In the genomic region with DNA sequence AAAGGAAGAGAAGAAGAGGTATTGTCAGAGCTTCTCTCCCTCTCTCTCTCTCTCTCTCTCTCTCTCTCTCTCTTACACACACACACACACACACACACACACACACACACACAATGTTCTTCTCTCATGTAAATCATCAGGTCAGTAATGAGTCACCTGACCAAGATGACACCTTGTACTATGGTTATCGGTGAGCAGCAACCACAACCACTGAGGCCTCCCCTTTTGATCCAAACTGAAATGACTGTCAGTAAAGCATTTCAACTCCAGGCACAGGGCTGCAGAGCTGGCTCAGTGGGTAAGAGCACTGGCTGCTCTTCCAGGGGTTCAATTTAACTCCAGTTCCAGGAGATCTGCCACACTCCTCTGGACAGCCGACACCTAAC, we compare ENCODE assay signal across 29 mouse cellular contexts. TPM values are rescaled to one million over a fixed set of nuclear protein-coding genes. Genes with fewer than 3 reads are reported as not detected.
DNase-seq lines count a peak whose midpoint lies in the region; ATAC-seq and TF ChIP-seq lines count a peak whose summit lies in the region.
"Had no signal": no experiment of that assay in that cellular context is flagged by ENCODE, and none has a peak within 500 bp of the region (broad histone marks: within the 10 kb centered on the region; RNA-seq: fewer than 3 reads in every experiment).

No protein-coding gene starts in this region.

- H3K9me3 ChIP-seq in CH12.LX (replicated peaks; ENCODE audit: low read length) (no peaks in the 10 kb centered on the region), MEL (replicated peaks; ENCODE audit: insufficient read depth, low read length) (no peaks in the 10 kb centered on the region)
- H3K9me3 ChIP-seq in liver, embryonic 12.5 days (replicated peaks): no peaks in the 10 kb centered on the region
- H3K9me3 ChIP-seq in liver, embryonic 15.5 days (replicated peaks): no peaks in the 10 kb centered on the region
- no peaks in the 10 kb centered on the region for H3K9me3 ChIP-seq in neural tube, embryonic 15.5 days (replicated peaks)
- H3K9me3 ChIP-seq in midbrain, embryonic 16.5 days (replicated peaks; ENCODE audit: control insufficient read depth, low read length, poor library complexity, severe bottlenecking): no peaks in the 10 kb centered on the region
- 0 out of 2 replicates have a peak, but pooled peaks cover 5% of the 10 kb centered on the region for H3K9me3 ChIP-seq in hindbrain, embryonic 10.5 days
- H3K9me3 ChIP-seq: embryonic facial prominence, embryonic 10.5 days; embryonic facial prominence, embryonic 13.5 days; heart, embryonic 12.5 days; heart, embryonic 15.5 days had no signal

- TF ChIP-seq RAD21 in CH12.LX (IDR thresholded peaks at IDR 0.05; ENCODE audit: low read depth, low read length) (no peak), MEL (IDR thresholded peaks at IDR 0.05; ENCODE audit: low read depth, low read length) (no peak)

- H3K79me2 ChIP-seq in CH12.LX (replicated peaks; ENCODE audit: control insufficient read depth, extremely low read depth, insufficient read depth, poor library complexity, severe bottlenecking): no peaks in the 10 kb centered on the region
- H3K79me2 ChIP-seq in MEL (ENCODE audit: control insufficient read depth, insufficient read depth, low read length, poor library complexity): peaks cover 79% of the 10 kb centered on the region

- 66% methylated on average over 2 of the region's 2 CpGs for WGBS in liver, embryonic 12.5 days (ENCODE audit: insufficient replicate concordance)
- 53% methylated on average over 2 of the region's 2 CpGs for WGBS in liver, embryonic 15.5 days (ENCODE audit: insufficient replicate concordance)
- WGBS in neural tube, embryonic 15.5 days: 93% methylated on average over 2 of the region's 2 CpGs
- 94% methylated on average over 2 of the region's 2 CpGs for WGBS in midbrain, embryonic 16.5 days
- 98% methylated on average over 2 of the region's 2 CpGs for WGBS in hindbrain, embryonic 10.5 days

- H3K4me1 ChIP-seq in CH12.LX (ENCODE audit: control insufficient read depth in 1 of 2, insufficient read depth in 2 of 2): peaks cover 3 to 8% of the 10 kb centered on the region in 2 experiments
- peaks cover 14 to 32% of the 10 kb centered on the region in 2 experiments for H3K4me1 ChIP-seq in MEL (ENCODE audit: control insufficient read depth in 1 of 2, insufficient read depth in 2 of 2, low read length in 2 of 2)
- peaks cover 63% of the 10 kb centered on the region for H3K4me1 ChIP-seq in liver, embryonic 12.5 days
- peaks cover 62% of the 10 kb centered on the region for H3K4me1 ChIP-seq in liver, embryonic 15.5 days (replicated peaks)
- peaks cover 5% of the 10 kb centered on the region for H3K4me1 ChIP-seq in neural tube, embryonic 15.5 days
- peaks cover 3% of the 10 kb centered on the region; the same call in 1 of the 2 replicates for H3K4me1 ChIP-seq in midbrain, embryonic 16.5 days (ENCODE audit: control insufficient read depth, insufficient read depth, low read length)
- H3K4me1 ChIP-seq in hindbrain, embryonic 10.5 days (replicated peaks): peaks cover 6% of the 10 kb centered on the region; the same call in 1 of the 2 replicates

- TF ChIP-seq POLR2A in CH12.LX (IDR thresholded peaks at IDR 0.05; ENCODE audit: low read depth, low read length) (no peak), MEL (IDR thresholded peaks at IDR 0.05; ENCODE audit: control insufficient read depth in 1 of 2, insufficient read depth in 1 of 2, low read depth in 1 of 2, low read length in 2 of 2, poor library complexity in 1 of 2) (no peak)

- no peak for TF ChIP-seq EP300 in CH12.LX (IDR thresholded peaks at IDR 0.05; ENCODE audit: low read length)
- TF ChIP-seq EP300 in MEL (IDR thresholded peaks at IDR 0.05; ENCODE audit: low read depth in 1 of 2, low read length in 2 of 2): peak in 1 of 2 experiments; percentile 28; a peak in 2 of 4 replicates

- no peak overlapping the region for H3K9ac ChIP-seq in CH12.LX (ENCODE audit: insufficient read depth, low read depth)
- H3K9ac ChIP-seq in MEL (ENCODE audit: control insufficient read depth, low read depth, low read length, poor library complexity, severe bottlenecking): peak overlapping the region; percentile 53
- H3K9ac ChIP-seq in liver, embryonic 12.5 days: peak overlapping the region; percentile 53
- H3K9ac ChIP-seq in liver, embryonic 15.5 days: 0 out of 2 replicates have a peak overlapping the region, but pooled peaks have one; percentile 6
- no peak overlapping the region for H3K9ac ChIP-seq in neural tube, embryonic 15.5 days (replicated peaks)
- H3K9ac ChIP-seq in midbrain, embryonic 16.5 days (ENCODE audit: low read depth, low read length): no peak overlapping the region
- H3K9ac ChIP-seq: embryonic facial prominence, embryonic 13.5 days; forebrain, postnatal 0 days; heart, embryonic 12.5 days; heart, embryonic 15.5 days; hindbrain, embryonic 14.5 days had no signal

- DNase-seq in CH12.LX (ENCODE audit: extremely low read depth): peak; percentile 21
- peak; percentile 63 for DNase-seq in MEL (ENCODE audit: low read depth, low spot score)
- no peak for DNase-seq in right cerebral cortex, adult 2 months (ENCODE audit: low spot score in 2 of 2)
- DNase-seq in hindbrain, embryonic 10.5 days (ENCODE audit: low spot score): no peak
- DNase-seq: adrenal gland, postnatal 14 days; cerebellum, adult 11-12 months; cerebellum, adult 8-10 months; cerebellum, postnatal 10 days; cerebellum, postnatal 36 days; embryo, embryonic 11 days; forebrain, postnatal 0 days; gastrocnemius, adult 2 months; gastrocnemius, postnatal 14 days; heart, adult 11 months; heart, postnatal 10 days; heart, postnatal 36 days had no signal

- TF ChIP-seq CTCF in CH12.LX (conservative IDR thresholded peaks at IDR 0.05 in 1 of 2, IDR thresholded peaks at IDR 0.05 in 1 of 2; ENCODE audit: low read depth in 2 of 2, low read length in 2 of 2) (no peak), MEL (IDR thresholded peaks at IDR 0.05 in 2 of 3, conservative IDR thresholded peaks at IDR 0.05 in 1 of 3; ENCODE audit: control insufficient read depth in 1 of 3, insufficient read depth in 1 of 3, low read depth in 2 of 3, low read length in 3 of 3, poor library complexity in 1 of 3, severe bottlenecking in 1 of 3) (no peak)

- H3K27ac ChIP-seq in CH12.LX (ENCODE audit: insufficient read depth, low read depth) (no peak overlapping the region), MEL (ENCODE audit: control insufficient read depth, low read depth, low read length) (peak overlapping the region; percentile 92)
- peak overlapping the region; percentile 94 for H3K27ac ChIP-seq in liver, embryonic 12.5 days
- peak overlapping the region; percentile 83 for H3K27ac ChIP-seq in liver, embryonic 15.5 days (replicated peaks)
- no peak overlapping the region for H3K27ac ChIP-seq in neural tube, embryonic 15.5 days (replicated peaks)
- H3K27ac ChIP-seq in midbrain, embryonic 16.5 days (ENCODE audit: low read length): no peak overlapping the region
- H3K27ac ChIP-seq in hindbrain, embryonic 10.5 days: no peak overlapping the region
- H3K27ac ChIP-seq: embryonic facial prominence, embryonic 10.5 days; embryonic facial prominence, embryonic 13.5 days; gastrocnemius, adult 2 months; heart, embryonic 15.5 days; hindbrain, embryonic 14.5 days; hindbrain, postnatal 0 days had no signal

- H3K4me3 ChIP-seq in CH12.LX (replicated peaks in 1 of 3; ENCODE audit: low read depth in 2 of 3, low read length in 2 of 3, poor library complexity in 1 of 3) (no peak overlapping the region), MEL (ENCODE audit: control insufficient read depth in 1 of 2, insufficient read depth in 1 of 2, low read depth in 2 of 2, low read length in 2 of 2) (peak overlapping the region in 1 of 2 experiments; percentile 16; a peak in 1 of 4 replicates)
- H3K4me3 ChIP-seq in liver, embryonic 12.5 days: peak overlapping the region; percentile 38
- H3K4me3 ChIP-seq in liver, embryonic 15.5 days (replicated peaks): peak overlapping the region; percentile 24
- no peak overlapping the region for H3K4me3 ChIP-seq in neural tube, embryonic 15.5 days (replicated peaks)
- H3K4me3 ChIP-seq in midbrain, embryonic 16.5 days (ENCODE audit: low read depth, low read length): no peak overlapping the region
- H3K4me3 ChIP-seq in hindbrain, embryonic 10.5 days: no peak overlapping the region
- H3K4me3 ChIP-seq: embryonic facial prominence, embryonic 10.5 days; embryonic facial prominence, embryonic 13.5 days; gastrocnemius, adult 2 months; heart, embryonic 12.5 days; heart, embryonic 15.5 days had no signal

- in situ Hi-C loops in CH12.LX (cut with MboI; ENCODE audit: low pct_ligation_motif_present, low pct_unique_long_range_greater_than_20kb, low sequenced_read_pairs): no loop called here

- H3K27me3 ChIP-seq in CH12.LX (replicated peaks) (peaks cover 73% of the 10 kb centered on the region), MEL (ENCODE audit: control insufficient read depth in 1 of 2, insufficient read depth in 2 of 2, low read length in 2 of 2) (no peaks in the 10 kb centered on the region)
- H3K27me3 ChIP-seq in liver, embryonic 12.5 days (replicated peaks): no peaks in the 10 kb centered on the region
- no peaks in the 10 kb centered on the region for H3K27me3 ChIP-seq in liver, embryonic 15.5 days
- peaks cover 6% of the 10 kb centered on the region; the same call in 1 of the 2 replicates for H3K27me3 ChIP-seq in neural tube, embryonic 15.5 days (replicated peaks)
- H3K27me3 ChIP-seq in midbrain, embryonic 16.5 days (ENCODE audit: control insufficient read depth, insufficient read depth, low read depth, low read length): 0 out of 2 replicates have a peak, but pooled peaks cover 2% of the 10 kb centered on the region
- H3K27me3 ChIP-seq in hindbrain, embryonic 10.5 days (ENCODE audit: insufficient read depth, poor library complexity, severe bottlenecking): peaks cover 18% of the 10 kb centered on the region

- H3K4me2 ChIP-seq in CH12.LX (ENCODE audit: insufficient read depth, low read depth, poor library complexity, severe bottlenecking): no peak overlapping the region
- H3K4me2 ChIP-seq in liver, embryonic 12.5 days: peak overlapping the region; percentile 87
- peak overlapping the region; percentile 90 for H3K4me2 ChIP-seq in liver, embryonic 15.5 days
- H3K4me2 ChIP-seq in neural tube, embryonic 15.5 days: no peak overlapping the region
- H3K4me2 ChIP-seq in midbrain, embryonic 16.5 days (ENCODE audit: low read length): no peak overlapping the region
- H3K4me2 ChIP-seq: embryonic facial prominence, embryonic 13.5 days; heart, embryonic 12.5 days; heart, embryonic 15.5 days; hindbrain, embryonic 14.5 days had no signal

- ATAC-seq in liver, embryonic 12.5 days: no peak
- no peak for ATAC-seq in liver, embryonic 15.5 days (ENCODE audit: insufficient read depth)
- no peak for ATAC-seq in neural tube, embryonic 15.5 days (ENCODE audit: low FRiP score)
- no peak for ATAC-seq in midbrain, embryonic 16.5 days
- ATAC-seq: CD4-positive, CD25-positive, alpha-beta regulatory T cell, adult 4 months; forebrain, embryonic 14.5 days; forebrain, postnatal 0 days; hindbrain, postnatal 0 days; Patski had no signal

- H3K36me3 ChIP-seq in CH12.LX (replicated peaks in 1 of 2; ENCODE audit: control insufficient read depth in 1 of 2, insufficient read depth in 1 of 2, low read length in 1 of 2): no peaks in the 10 kb centered on the region
- H3K36me3 ChIP-seq in MEL (ENCODE audit: control insufficient read depth in 1 of 2, insufficient read depth in 2 of 2, low read length in 2 of 2): peaks cover 0 to 32% of the 10 kb centered on the region in 2 experiments; a peak in 3 of 4 replicates
- H3K36me3 ChIP-seq in liver, embryonic 12.5 days: peaks cover 16% of the 10 kb centered on the region
- peaks cover 11% of the 10 kb centered on the region; the same call in 1 of the 2 replicates for H3K36me3 ChIP-seq in liver, embryonic 15.5 days (replicated peaks)
- no peaks in the 10 kb centered on the region for H3K36me3 ChIP-seq in neural tube, embryonic 15.5 days
- H3K36me3 ChIP-seq in midbrain, embryonic 16.5 days (ENCODE audit: control insufficient read depth, insufficient read depth, low read length): no peaks in the 10 kb centered on the region
- H3K36me3 ChIP-seq in hindbrain, embryonic 10.5 days: no peaks in the 10 kb centered on the region
- H3K36me3 ChIP-seq: embryonic facial prominence, embryonic 10.5 days; embryonic facial prominence, embryonic 13.5 days; heart, embryonic 12.5 days; heart, embryonic 15.5 days had no signal

- dilution Hi-C loops in CH12.LX (cut with MboI; ENCODE audit: extremely low pct_ligation_motif_present, extremely low pct_unique_long_range_greater_than_20kb, low sequenced_read_pairs): no loop called here

RNA-seq across cellular contexts. Expression of a gene that starts 4.6 kb away (rescaled TPM):
- total RNA-seq in CH12.LX (2012; rRNA removed) (2.9 and 3.1 TPM in 2 replicates), CH12.LX (2014; rRNA removed) (0.47 and 0.51 TPM in 2 replicates), MEL (2012; rRNA removed) (28.7 and 32.5 TPM in 2 replicates)
- polyA plus RNA-seq in CH12.LX (2012; ENCODE audit: insufficient read length, low read depth) (1.2 and 1.5 TPM in 2 replicates), MEL (2012; ENCODE audit: insufficient read depth in 1 of 2, insufficient read length in 2 of 2, low read depth in 1 of 2, low replicate concordance in 2 of 2, missing spikeins in 1 of 2) (10 to 100 TPM in 1 of 2 experiments, not detected in 1; 29.4 TPM)
- polyA plus RNA-seq in liver, embryonic 12.5 days (2016; fragmentation: Nextera tagmentation; extraction: Ambion mirVana): 14.3 and 15.8 TPM in 2 replicates
- 11.6 and 12.3 TPM in 2 replicates for polyA plus RNA-seq in liver, embryonic 15.5 days (2015; fragmentation: Nextera tagmentation; extraction: Ambion mirVana)
- 1.1 and 2.1 TPM in 2 replicates for polyA plus RNA-seq in neural tube, embryonic 15.5 days (2015; fragmentation: Nextera tagmentation; extraction: Ambion mirVana)
- polyA plus RNA-seq in midbrain, embryonic 16.5 days (2015; fragmentation: Nextera tagmentation; extraction: Ambion mirVana): 1.5 and 1.6 TPM in 2 replicates
- polyA plus RNA-seq in hindbrain, embryonic 10.5 days (2016; fragmentation: Nextera tagmentation; extraction: Ambion mirVana): 2.5 TPM in 2 replicates

RNA-seq across cellular contexts. Expression of a gene that starts 5.0 kb away (rescaled TPM):
- total RNA-seq in CH12.LX (2012; rRNA removed): 13.7 and 14.3 TPM in 2 replicates
- total RNA-seq in CH12.LX (2014; rRNA removed): 14.3 and 16.1 TPM in 2 replicates
- polyA plus RNA-seq in CH12.LX (2012; ENCODE audit: insufficient read length, low read depth): 10.9 and 11.9 TPM in 2 replicates
- total RNA-seq in MEL (2012; rRNA removed): 18.6 and 22.2 TPM in 2 replicates
- polyA plus RNA-seq in MEL (2012; ENCODE audit: insufficient read depth in 1 of 2, insufficient read length in 2 of 2, low read depth in 1 of 2, low replicate concordance in 2 of 2, missing spikeins in 1 of 2): 10 to 100 TPM; 17.2 to 55.0 TPM
- 15.1 and 15.2 TPM in 2 replicates for polyA plus RNA-seq in liver, embryonic 12.5 days (2016; fragmentation: Nextera tagmentation; extraction: Ambion mirVana)
- polyA plus RNA-seq in liver, embryonic 15.5 days (2015; fragmentation: Nextera tagmentation; extraction: Ambion mirVana): 9.2 and 9.3 TPM in 2 replicates
- 37.7 and 40.4 TPM in 2 replicates for polyA plus RNA-seq in neural tube, embryonic 15.5 days (2015; fragmentation: Nextera tagmentation; extraction: Ambion mirVana)
- polyA plus RNA-seq in midbrain, embryonic 16.5 days (2015; fragmentation: Nextera tagmentation; extraction: Ambion mirVana): 44.5 and 49.6 TPM in 2 replicates
- polyA plus RNA-seq in hindbrain, embryonic 10.5 days (2016; fragmentation: Nextera tagmentation; extraction: Ambion mirVana): 30.3 and 34.4 TPM in 2 replicates

Comparison
In these comparisons a context has a peak if more than half of its experiments do, and no peak if none do; other contexts are left out.
1. DNase-seq: peak in CH12.LX (single experiment) and MEL (single experiment); none in right cerebral cortex, adult 2 months (0 of 2) and hindbrain, embryonic 10.5 days (single experiment).
2. H3K27ac ChIP-seq: peak in MEL (single experiment), liver, embryonic 12.5 days (single experiment) and liver, embryonic 15.5 days (single experiment); none in CH12.LX (single experiment), neural tube, embryonic 15.5 days (single experiment), midbrain, embryonic 16.5 days (single experiment) and hindbrain, embryonic 10.5 days (single experiment).
3. H3K4me2 ChIP-seq: peak in liver, embryonic 12.5 days (single experiment) and liver, embryonic 15.5 days (single experiment); none in CH12.LX (single experiment), neural tube, embryonic 15.5 days (single experiment) and midbrain, embryonic 16.5 days (single experiment).
4. H3K4me3 ChIP-seq: peak in liver, embryonic 12.5 days (single experiment) and liver, embryonic 15.5 days (single experiment); none in CH12.LX (0 of 3), neural tube, embryonic 15.5 days (single experiment), midbrain, embryonic 16.5 days (single experiment) and hindbrain, embryonic 10.5 days (single experiment).
5. H3K9ac ChIP-seq: peak in MEL (single experiment), liver, embryonic 12.5 days (single experiment) and liver, embryonic 15.5 days (single experiment); none in CH12.LX (single experiment), neural tube, embryonic 15.5 days (single experiment) and midbrain, embryonic 16.5 days (single experiment).